Mouse (Mus musculus): ENCODE data around the gene Hdac7. TPM values are rescaled to one million over a fixed set of nuclear protein-coding genes. Genes with fewer than 3 reads are reported as not detected.

Gene Hdac7
- total and polyA plus RNA-seq, 2 experiments from 2014 or later, result 21.6 to 29.4 TPM

- no peak overlapping the region for H3K27ac ChIP-seq (ENCODE audit: low read depth, low read length)
- H3K4me3 ChIP-seq (ENCODE audit: low read depth, low read length), result no peak overlapping the region
- ATAC-seq (no peak), DNase-seq (no peak)
- H3K9me3 ChIP-seq (ENCODE audit: low read length), result no peaks in the 10 kb centered on the region
- no peak for TF ChIP-seq CTCF (IDR thresholded peaks at IDR 0.05; ENCODE audit: low read depth)
- no peak overlapping the region for H3K4me2 ChIP-seq (ENCODE audit: low read depth)
- no peaks in the 10 kb centered on the region for H3K36me3 ChIP-seq (ENCODE audit: insufficient read depth)
- no peaks in the 10 kb centered on the region for H3K4me1 ChIP-seq (ENCODE audit: insufficient read depth)
- 94% methylated on average over 2 of the region's 2 CpGs for WGBS
- H3K27me3 ChIP-seq (ENCODE audit: insufficient read depth, low read length), result no peaks in the 10 kb centered on the region
- no peak overlapping the region for H3K9ac ChIP-seq
Measured at GRCm38 (mm10) chr15:97865988-97866387, 21.7 kb upstream of the Hdac7 start.

- H3K27me3 ChIP-seq (ENCODE audit: insufficient read depth, low read length), result no peaks in the 10 kb centered on the region
- H3K4me2 ChIP-seq (ENCODE audit: low read depth), result no peak overlapping the region
- no peak for ATAC-seq
- H3K4me3 ChIP-seq (ENCODE audit: low read depth, low read length), result no peak overlapping the region
- WGBS, result 72% methylated on average over 6 of the region's 6 CpGs
- H3K9me3 ChIP-seq (ENCODE audit: low read length), result no peaks in the 10 kb centered on the region
- no peak overlapping the region for H3K27ac ChIP-seq (ENCODE audit: low read depth, low read length)
- H3K36me3 ChIP-seq (ENCODE audit: insufficient read depth), result no peaks in the 10 kb centered on the region
- no peaks in the 10 kb centered on the region for H3K4me1 ChIP-seq (ENCODE audit: insufficient read depth)
- H3K9ac ChIP-seq, result no peak overlapping the region
- DNase-seq, result no peak
- no peak for TF ChIP-seq CTCF (IDR thresholded peaks at IDR 0.05; ENCODE audit: low read depth)
Measured at GRCm38 (mm10) chr15:97865175-97865574, 20.9 kb upstream of the Hdac7 start.

GRCm38 (mm10) chr15:97864361-97865045 is 20.2 kb upstream of the Hdac7 start:
- TF ChIP-seq CTCF (IDR thresholded peaks at IDR 0.05; ENCODE audit: low read depth), result no peak
- no peaks in the 10 kb centered on the region for H3K27me3 ChIP-seq (ENCODE audit: insufficient read depth, low read length)
- no peaks in the 10 kb centered on the region for H3K9me3 ChIP-seq (ENCODE audit: low read length)
- H3K4me1 ChIP-seq (ENCODE audit: insufficient read depth), result no peaks in the 10 kb centered on the region
- H3K27ac ChIP-seq (ENCODE audit: low read depth, low read length), result no peak overlapping the region
- ATAC-seq (no peak), DNase-seq (no peak)
- H3K36me3 ChIP-seq (ENCODE audit: insufficient read depth), result no peaks in the 10 kb centered on the region
- H3K4me3 ChIP-seq (ENCODE audit: low read depth, low read length), result no peak overlapping the region
- H3K4me2 ChIP-seq (ENCODE audit: low read depth), result no peak overlapping the region
- WGBS, result 74% methylated on average over 8 of the region's 8 CpGs
- H3K9ac ChIP-seq, result no peak overlapping the region

- no peak overlapping the region for H3K27ac ChIP-seq (ENCODE audit: low read depth, low read length)
- no peak for TF ChIP-seq CTCF (IDR thresholded peaks at IDR 0.05; ENCODE audit: low read depth)
- H3K36me3 ChIP-seq (ENCODE audit: insufficient read depth), result no peaks in the 10 kb centered on the region
- ATAC-seq (peak; percentile 34; the same call in 1 of the 2 replicates), DNase-seq (peak; percentile 45)
- 65% methylated on average over 18 of the region's 18 CpGs for WGBS
- no peaks in the 10 kb centered on the region for H3K27me3 ChIP-seq (ENCODE audit: insufficient read depth, low read length)
- no peaks in the 10 kb centered on the region for H3K9me3 ChIP-seq (ENCODE audit: low read length)
- H3K4me3 ChIP-seq (ENCODE audit: low read depth, low read length), result no peak overlapping the region
- H3K4me2 ChIP-seq (ENCODE audit: low read depth), result peak overlapping the region; percentile 5; the same call in 1 of the 2 replicates
- H3K9ac ChIP-seq, result no peak overlapping the region
- no peaks in the 10 kb centered on the region for H3K4me1 ChIP-seq (ENCODE audit: insufficient read depth)
Measured at GRCm38 (mm10) chr15:97863494-97863881, 19.2 kb upstream of the Hdac7 start.

GRCm38 (mm10) chr15:97862881-97863493 is 18.7 kb upstream of the Hdac7 start:
- Histone ChIP-seq H3K4me1 (ENCODE audit: insufficient read depth) (no peaks in the 10 kb centered on the region), H3K9ac (no peak overlapping the region), H3K4me2 (ENCODE audit: low read depth) (peak overlapping the region; percentile 5; the same call in 1 of the 2 replicates), H3K36me3 (ENCODE audit: insufficient read depth) (no peaks in the 10 kb centered on the region), H3K4me3 (ENCODE audit: low read depth, low read length) (no peak overlapping the region), H3K27me3 (ENCODE audit: insufficient read depth, low read length) (no peaks in the 10 kb centered on the region), H3K9me3 (ENCODE audit: low read length) (no peaks in the 10 kb centered on the region), H3K27ac (ENCODE audit: low read depth, low read length) (no peak overlapping the region)
- DNase-seq (no peak), ATAC-seq (no peak)
- no peak for TF ChIP-seq CTCF (IDR thresholded peaks at IDR 0.05; ENCODE audit: low read depth)
- WGBS, result 35% methylated on average over 14 of the region's 14 CpGs

- Histone ChIP-seq H3K9ac (no peak overlapping the region), H3K4me1 (ENCODE audit: insufficient read depth) (no peaks in the 10 kb centered on the region), H3K9me3 (ENCODE audit: low read length) (no peaks in the 10 kb centered on the region), H3K4me2 (ENCODE audit: low read depth) (no peak overlapping the region), H3K27ac (ENCODE audit: low read depth, low read length) (no peak overlapping the region), H3K36me3 (ENCODE audit: insufficient read depth) (no peaks in the 10 kb centered on the region), H3K4me3 (ENCODE audit: low read depth, low read length) (no peak overlapping the region), H3K27me3 (ENCODE audit: insufficient read depth, low read length) (no peaks in the 10 kb centered on the region)
- WGBS, result 87% methylated on average over 3 of the region's 3 CpGs
- no peak for TF ChIP-seq CTCF (IDR thresholded peaks at IDR 0.05; ENCODE audit: low read depth)
- DNase-seq, result no peak
- no peak for ATAC-seq
Measured at GRCm38 (mm10) chr15:97860353-97860752, 16.1 kb upstream of the Hdac7 start.

GRCm38 (mm10) chr15:97858431-97858830 is 14.1 kb upstream of the Hdac7 start:
- no peak for DNase-seq
- Histone ChIP-seq H3K4me3 (ENCODE audit: low read depth, low read length) (no peak overlapping the region), H3K27me3 (ENCODE audit: insufficient read depth, low read length) (no peaks in the 10 kb centered on the region), H3K9ac (no peak overlapping the region), H3K27ac (ENCODE audit: low read depth, low read length) (no peak overlapping the region), H3K4me2 (ENCODE audit: low read depth) (no peak overlapping the region), H3K4me1 (ENCODE audit: insufficient read depth) (no peaks in the 10 kb centered on the region), H3K9me3 (ENCODE audit: low read length) (no peaks in the 10 kb centered on the region), H3K36me3 (ENCODE audit: insufficient read depth) (no peaks in the 10 kb centered on the region)
- ATAC-seq, result no peak
- TF ChIP-seq CTCF (IDR thresholded peaks at IDR 0.05; ENCODE audit: low read depth), result no peak
- 88% methylated on average over 4 of the region's 4 CpGs for WGBS
